Mouse (Mus musculus): ENCODE results near the gene 1700001O22Rik. TPM values are rescaled to one million over a fixed set of nuclear protein-coding genes. Genes with fewer than 3 reads are reported as not detected.

1700001O22Rik gene
- total RNA-seq, 1 experiment from 2014 or later = not detected

DNA sequence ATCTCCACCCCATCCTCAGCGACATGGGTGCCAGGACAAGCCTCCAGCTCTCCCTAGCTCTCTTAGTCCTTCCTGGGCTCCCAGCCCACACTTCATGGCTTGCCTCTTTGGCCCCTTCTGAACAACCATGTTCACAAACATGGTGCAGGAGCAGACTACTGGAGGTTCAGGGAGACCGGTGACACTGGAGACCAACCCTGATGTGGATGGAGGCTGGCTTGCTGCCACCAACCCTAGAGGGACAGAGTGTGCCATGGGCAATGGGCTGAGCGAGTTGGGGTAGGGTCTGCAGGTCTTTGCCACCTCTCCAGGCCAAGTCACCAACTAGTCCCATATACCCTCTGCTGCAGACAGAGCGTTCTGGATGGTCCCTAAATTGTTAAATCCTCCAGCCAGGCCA lies 44.0 kb downstream of the 1700001O22Rik start:
- ATAC-seq (ENCODE audit: extremely low read depth, insufficient number of reproducible peaks, low FRiP score, poor library complexity, severe bottlenecking) = 0 out of 2 replicates have a peak, but pooled peaks have one; percentile 21

DNA sequence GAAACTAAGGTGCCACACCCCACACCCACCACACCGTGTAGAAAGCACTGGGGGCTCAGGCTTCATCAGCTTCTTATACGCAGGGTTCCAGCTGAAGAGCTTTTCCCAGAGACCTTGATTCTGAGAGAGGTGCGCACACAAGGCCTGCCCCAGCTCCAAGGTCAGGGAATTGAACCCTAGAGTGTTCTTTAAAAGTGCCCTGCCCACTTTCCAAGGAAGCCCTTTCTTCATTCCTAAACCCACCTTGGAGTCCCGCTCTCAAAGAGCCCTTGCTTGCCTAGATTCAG lies 44.4 kb downstream of the 1700001O22Rik start:
- no peak for ATAC-seq (ENCODE audit: extremely low read depth, insufficient number of reproducible peaks, low FRiP score, poor library complexity, severe bottlenecking)

DNA sequence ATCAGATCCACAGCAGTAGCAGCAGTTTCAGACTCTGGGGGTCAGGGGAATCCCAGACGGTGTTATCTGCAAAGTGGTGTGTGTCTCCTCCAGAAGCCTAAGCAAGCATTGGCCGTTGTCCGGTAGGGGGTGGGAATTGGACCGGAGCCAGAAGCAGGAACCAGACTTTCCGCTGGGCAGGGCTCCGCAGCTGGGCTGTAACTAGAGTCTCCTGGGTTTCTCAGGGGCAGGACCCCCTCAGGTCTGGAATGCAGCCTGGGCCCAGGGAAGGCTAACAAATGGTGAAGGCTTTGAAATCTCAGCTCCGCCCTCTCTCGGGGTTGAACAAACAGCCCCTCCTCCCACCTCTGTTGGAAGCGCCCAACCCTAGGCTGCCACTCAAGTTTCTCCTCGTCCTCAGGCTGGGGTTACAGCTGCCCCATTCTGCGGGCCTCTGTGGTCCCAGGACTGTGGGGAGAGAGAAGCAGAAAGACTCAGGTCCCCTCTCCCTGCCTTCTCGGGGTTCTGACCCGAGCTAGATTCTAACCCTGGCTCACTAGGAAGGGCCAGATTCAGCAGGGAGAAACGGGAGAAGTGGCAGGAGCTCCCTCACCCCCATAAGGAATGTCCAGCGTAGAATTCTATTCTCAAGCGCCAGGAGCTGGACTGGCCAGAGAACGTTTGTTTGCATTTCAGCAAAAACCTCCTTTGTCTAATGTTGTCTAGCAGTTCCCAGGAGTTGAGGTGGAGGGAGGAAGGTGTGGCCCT lies 44.9 kb downstream of the 1700001O22Rik start:
- ATAC-seq (ENCODE audit: extremely low read depth, insufficient number of reproducible peaks, low FRiP score, poor library complexity, severe bottlenecking) = no peak

DNA sequence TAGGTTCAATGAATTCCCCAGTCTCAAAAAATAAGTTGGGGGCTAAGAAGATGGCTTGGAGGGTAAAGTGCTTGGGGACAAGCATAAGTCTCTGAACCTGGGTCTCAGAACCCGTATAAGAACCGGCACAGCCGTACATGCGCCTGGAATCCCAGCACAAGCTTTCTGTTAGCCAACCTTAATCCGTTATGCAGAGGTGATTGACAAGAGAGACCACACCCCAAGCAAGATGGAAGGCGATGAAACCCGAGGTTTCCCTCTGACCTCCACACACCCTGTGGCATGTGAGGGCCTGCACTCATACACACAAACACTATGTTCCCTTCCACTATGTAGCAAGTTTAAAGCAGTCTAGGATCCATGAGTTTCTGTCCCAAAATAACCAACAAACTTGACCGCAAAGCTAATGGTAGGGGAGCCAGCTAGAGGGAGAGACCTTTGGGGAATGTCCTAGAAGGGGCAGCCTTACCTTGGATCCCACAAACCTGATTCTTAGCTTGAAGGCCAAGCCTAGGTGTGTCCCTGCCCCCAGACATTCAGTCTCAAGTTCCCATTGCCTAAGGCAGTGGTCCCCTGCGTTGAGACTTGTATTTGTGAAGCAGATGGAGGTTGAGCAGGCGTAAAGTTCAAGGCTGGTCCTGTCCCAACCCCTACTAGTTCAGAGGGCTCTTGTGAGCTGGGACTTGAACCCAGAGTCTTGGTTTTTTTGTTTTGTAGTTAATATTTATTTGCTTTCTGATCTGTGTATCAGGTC lies 46.3 kb downstream of the 1700001O22Rik start:
- no peak for ATAC-seq (ENCODE audit: extremely low read depth, insufficient number of reproducible peaks, low FRiP score, poor library complexity, severe bottlenecking)

DNA sequence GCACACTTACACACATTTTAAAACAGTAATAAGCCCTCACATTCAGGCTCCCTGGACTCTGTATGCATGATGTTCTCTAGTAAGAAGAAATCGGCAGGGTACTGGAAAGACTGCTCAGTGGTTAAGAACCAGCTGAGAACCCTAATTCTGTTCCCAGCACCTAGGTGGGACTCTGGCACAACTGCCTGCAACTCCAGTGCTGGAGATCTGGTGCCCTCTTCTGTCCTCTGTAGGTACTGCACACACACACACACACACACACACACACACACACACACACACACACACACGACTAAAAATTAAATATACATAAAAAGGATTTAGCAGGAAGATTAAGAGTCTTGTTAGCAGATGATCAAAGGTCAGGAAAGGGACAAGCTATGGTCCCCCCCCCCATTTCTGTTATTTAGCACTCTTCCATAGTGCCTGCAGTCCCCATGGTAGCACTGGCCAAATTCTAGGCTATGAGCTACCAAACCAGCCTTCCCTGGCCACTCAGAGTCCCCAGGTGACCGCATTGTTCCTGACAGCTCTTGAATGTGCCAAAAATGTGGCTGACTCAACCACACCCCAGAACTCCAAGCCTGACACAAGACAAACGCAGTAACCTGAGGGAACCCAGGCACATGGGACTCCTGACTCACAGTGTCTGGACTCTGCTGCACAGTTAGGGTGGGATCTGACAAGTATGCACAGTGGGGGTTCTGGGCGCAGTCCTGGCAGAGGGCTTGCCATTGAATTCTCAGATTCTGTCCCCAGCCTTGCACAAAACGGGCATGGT lies 47.3 kb downstream of the 1700001O22Rik start:
- ATAC-seq (ENCODE audit: extremely low read depth, insufficient number of reproducible peaks, low FRiP score, poor library complexity, severe bottlenecking) = no peak

DNA sequence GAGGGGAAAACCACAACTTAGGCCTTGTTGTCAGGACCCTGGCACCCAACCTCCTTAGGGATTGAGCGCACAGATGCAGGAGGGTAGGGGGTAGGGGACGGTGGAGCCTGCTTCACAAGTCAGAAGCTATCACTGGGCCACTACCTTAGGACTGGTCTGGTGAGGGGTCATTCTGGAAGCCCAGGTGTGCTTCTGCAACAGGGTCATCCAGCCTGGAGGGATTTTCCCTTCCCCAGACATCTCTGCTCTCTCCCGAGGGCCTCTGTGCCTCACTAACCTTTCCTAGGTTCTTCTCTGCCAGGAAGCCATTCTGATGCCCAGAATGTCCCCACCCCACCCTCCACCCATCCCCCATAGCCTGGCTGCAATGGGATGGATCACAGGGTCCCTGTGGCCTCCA lies 48.6 kb downstream of the 1700001O22Rik start:
- ATAC-seq (ENCODE audit: extremely low read depth, insufficient number of reproducible peaks, low FRiP score, poor library complexity, severe bottlenecking) = no peak

GRCm38 (mm10) chr2:30753219-30753618 lies 50.2 kb downstream of the 1700001O22Rik start:
- no peak for ATAC-seq (ENCODE audit: extremely low read depth, insufficient number of reproducible peaks, low FRiP score, poor library complexity, severe bottlenecking)

DNA sequence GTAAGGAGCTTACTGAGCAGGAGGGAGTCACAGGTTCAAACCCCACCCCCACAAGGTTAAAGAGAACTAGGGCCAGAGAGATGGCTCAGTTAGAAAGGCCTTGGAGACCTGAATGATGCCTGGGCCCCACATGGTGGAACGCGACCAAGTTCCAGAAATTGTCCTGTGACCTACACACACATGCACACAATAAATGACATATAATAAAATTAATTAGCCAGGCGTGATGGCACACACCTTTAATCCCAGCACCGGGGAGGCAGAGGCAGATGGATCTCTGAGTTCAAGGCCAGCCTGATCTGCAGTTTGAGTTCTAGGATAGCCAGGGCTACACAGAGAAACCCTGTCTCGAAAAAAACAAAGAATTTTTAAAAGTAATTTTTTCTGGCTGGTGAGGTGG lies 51.0 kb downstream of the 1700001O22Rik start:
- no peak for ATAC-seq (ENCODE audit: extremely low read depth, insufficient number of reproducible peaks, low FRiP score, poor library complexity, severe bottlenecking)

GRCm38 (mm10) chr2:30750025-30750424 lies 53.4 kb downstream of the 1700001O22Rik start:
- ATAC-seq (ENCODE audit: extremely low read depth, insufficient number of reproducible peaks, low FRiP score, poor library complexity, severe bottlenecking) = no peak

GRCm38 (mm10) chr2:30747602-30748162 lies 55.8 kb downstream of the 1700001O22Rik start:
- no peak for ATAC-seq (ENCODE audit: extremely low read depth, insufficient number of reproducible peaks, low FRiP score, poor library complexity, severe bottlenecking)

Other genes starting within 250 kb of the 1700001O22Rik start
- gene Cstad, start 208.6 kb downstream of the 1700001O22Rik start, total RNA-seq (2017) = 0.58 and 0.98 TPM in 2 replicates
- gene Ntmt1, start 4.2 kb upstream of the 1700001O22Rik start, total RNA-seq (2017) = 13.3 and 15.0 TPM in 2 replicates
- 23.0 and 28.4 TPM in 2 replicates for gene Asb6, start 26.7 kb upstream of the 1700001O22Rik start, total RNA-seq (2017)
- 0.37 TPM in 1 of 2 replicates, not detected in the other for gene Prrx2, start 31.3 kb upstream of the 1700001O22Rik start, total RNA-seq (2017)
- gene Ptges, start 126.2 kb upstream of the 1700001O22Rik start, total RNA-seq (2017) = not detected in 2 replicates
- 30.9 and 38.5 TPM in 2 replicates for gene Tor1b, start 149.3 kb upstream of the 1700001O22Rik start, total RNA-seq (2017)
- gene Tor1a, start 164.3 kb upstream of the 1700001O22Rik start, total RNA-seq (2017) = 64.5 and 65.3 TPM in 2 replicates
- 118 and 128 TPM in 2 replicates for gene BC005624, start 178.5 kb upstream of the 1700001O22Rik start, total RNA-seq (2017)
- 8.7 and 9.8 TPM in 2 replicates for gene Usp20, start 178.6 kb upstream of the 1700001O22Rik start, total RNA-seq (2017)